Mouse (Mus musculus): ENCODE data around the gene Ecsit. TPM values are rescaled to one million over a fixed set of nuclear protein-coding genes. Genes with fewer than 3 reads are reported as not detected.
"Not testable (repeated sequence)": the region's sequence is repeated elsewhere in the genome, so short reads cannot be mapped to it uniquely, and the experiment has no call there.

Gene Ecsit
- polyA plus RNA-seq, 1 experiment = 62.5 TPM

- no peak for DNase-seq (ENCODE audit: extremely low spot score in 1 of 2, low spot score in 1 of 2)
Measured at GRCm38 (mm10) chr9:22092746-22093145, 7.5 kb upstream of the Ecsit start.

GRCm38 (mm10) chr9:22089986-22090385 lies 4.7 kb upstream of the Ecsit start:
- DNase-seq (ENCODE audit: extremely low spot score in 1 of 2, low spot score in 1 of 2) = no peak

GRCm38 (mm10) chr9:22089281-22089680 lies 4.0 kb upstream of the Ecsit start:
- no peak for DNase-seq (ENCODE audit: extremely low spot score in 1 of 2, low spot score in 1 of 2)

- DNase-seq (ENCODE audit: extremely low spot score in 1 of 2, low spot score in 1 of 2) = no peak
Measured at GRCm38 (mm10) chr9:22087034-22087618, 1.9 kb upstream of the Ecsit start.

- no peak for DNase-seq (ENCODE audit: extremely low spot score in 1 of 2, low spot score in 1 of 2)
Measured at GRCm38 (mm10) chr9:22086012-22086411, 774 bp upstream of the Ecsit start.

GRCm38 (mm10) chr9:22084667-22085021 lies 594 bp downstream of the Ecsit start:
- DNase-seq (ENCODE audit: extremely low spot score in 1 of 2, low spot score in 1 of 2) = no peak

- no peak for DNase-seq (ENCODE audit: extremely low spot score in 1 of 2, low spot score in 1 of 2)
Measured at GRCm38 (mm10) chr9:22076223-22076622, 9.0 kb downstream of the Ecsit start.

- not testable (repeated sequence) for DNase-seq (ENCODE audit: extremely low spot score in 1 of 2, low spot score in 1 of 2)
Measured at GRCm38 (mm10) chr9:22075778-22076177, 9.5 kb downstream of the Ecsit start.

GRCm38 (mm10) chr9:22072276-22072675 lies 13.0 kb downstream of the Ecsit start:
- no peak for DNase-seq (ENCODE audit: extremely low spot score in 1 of 2, low spot score in 1 of 2)

GRCm38 (mm10) chr9:22070791-22071573 lies 14.3 kb downstream of the Ecsit start, which contains the start of the genes Gm49318 and Zfp653:
Gm49318 (minus strand) TSS chr9:22071259.
Zfp653 (minus strand) TSS chr9:22071376.
- peak; percentile 92 to 97 for DNase-seq (ENCODE audit: extremely low spot score in 1 of 2, low spot score in 1 of 2)

- no peak for DNase-seq (ENCODE audit: extremely low spot score in 1 of 2, low spot score in 1 of 2)
Measured at GRCm38 (mm10) chr9:22069881-22070553, 15.2 kb downstream of the Ecsit start.

GRCm38 (mm10) chr9:22067195-22067594 lies 18.0 kb downstream of the Ecsit start:
- DNase-seq (ENCODE audit: extremely low spot score in 1 of 2, low spot score in 1 of 2) = no peak

GRCm38 (mm10) chr9:22066433-22066832 lies 18.8 kb downstream of the Ecsit start:
- DNase-seq (ENCODE audit: extremely low spot score in 1 of 2, low spot score in 1 of 2) = peak in 1 of 2 experiments; percentile 74

- no peak for DNase-seq (ENCODE audit: extremely low spot score in 1 of 2, low spot score in 1 of 2)
Measured at GRCm38 (mm10) chr9:22065642-22066041, 19.6 kb downstream of the Ecsit start.

GRCm38 (mm10) chr9:22064341-22064740 lies 20.9 kb downstream of the Ecsit start:
- peak in 1 of 2 experiments; percentile 54 for DNase-seq (ENCODE audit: extremely low spot score in 1 of 2, low spot score in 1 of 2)

- DNase-seq (ENCODE audit: extremely low spot score in 1 of 2, low spot score in 1 of 2) = peak; percentile 74 to 84
Measured at GRCm38 (mm10) chr9:22061339-22061738, 23.9 kb downstream of the Ecsit start.

GRCm38 (mm10) chr9:22058011-22058424 lies 27.2 kb downstream of the Ecsit start:
- no peak for DNase-seq (ENCODE audit: extremely low spot score in 1 of 2, low spot score in 1 of 2)

GRCm38 (mm10) chr9:22057031-22057517 lies 28.2 kb downstream of the Ecsit start:
- no peak for DNase-seq (ENCODE audit: extremely low spot score in 1 of 2, low spot score in 1 of 2)

- DNase-seq (ENCODE audit: extremely low spot score in 1 of 2, low spot score in 1 of 2) = no peak
Measured at GRCm38 (mm10) chr9:22056303-22056910, 28.8 kb downstream of the Ecsit start.

- DNase-seq (ENCODE audit: extremely low spot score in 1 of 2, low spot score in 1 of 2) = no peak
Measured at GRCm38 (mm10) chr9:22055713-22056112, 29.5 kb downstream of the Ecsit start.

Data from frontal cortex, adult 2 months (tissue).